Mouse (Mus musculus) embryonic facial prominence, embryonic 12.5 days (tissue): ENCODE data around the gene Gbp4. TPM values are rescaled to one million over a fixed set of nuclear protein-coding genes. Genes with fewer than 3 reads are reported as not detected.
"Not testable (repeated sequence)": the region's sequence is repeated elsewhere in the genome, so short reads cannot be mapped to it uniquely, and the experiment has no call there.

ENCODE experiments used
- ATAC-seq: fragments of 200-750 bp; cut with Nextera tagmentation; 2 replicates; pipeline ENCODE4 v1.8.0; 2017; ENCODE audit not compliant: insufficient number of reproducible peaks, insufficient read depth, low FRiP score, low TSS enrichment
- H3K27ac ChIP-seq: fragments of 300-500 bp; sonication (generic); 2 replicates; pipeline ENCODE4 v1.5.1; 2016; ENCODE audit warnings: mild to moderate bottlenecking
- H3K27me3 ChIP-seq: fragments of 300-500 bp; sonication (generic); 2 replicates; pipeline ENCODE4 v1.6.1; 2016; ENCODE audit warnings: mild to moderate bottlenecking, moderate library complexity
- H3K36me3 ChIP-seq: fragments of 300-500 bp; sonication (generic); 2 replicates; pipeline ENCODE4 v1.6.1; 2016; ENCODE audit warnings: mild to moderate bottlenecking
- H3K4me1 ChIP-seq: fragments of 300-500 bp; sonication (generic); 2 replicates; pipeline ENCODE4 v1.6.1; 2016
- H3K4me2 ChIP-seq: fragments of 300-500 bp; sonication (generic); replicated peaks from 2 replicates; pipeline ENCODE4 v1.6.1; 2016; ENCODE audit warnings: mild to moderate bottlenecking, moderate library complexity
- H3K4me3 ChIP-seq: fragments of 300-500 bp; sonication (generic); 2 replicates; pipeline ENCODE4 v1.5.1; 2016; ENCODE audit warnings: mild to moderate bottlenecking
- H3K9ac ChIP-seq: fragments of 300-500 bp; sonication (generic); 2 replicates; pipeline ENCODE4 v1.6.1; 2016; ENCODE audit warnings: mild to moderate bottlenecking, moderate library complexity
- H3K9me3 ChIP-seq: fragments of 300-500 bp; sonication (generic); 2 replicates; pipeline ENCODE4 v1.6.1; 2016; ENCODE audit warnings: mild to moderate bottlenecking, moderate library complexity
- WGBS: fragments of 180-500 bp; shearing (Covaris S2); methylation state at CpG from one replicate; pipeline ENCODE4 v1.1.7; 2016; 5-methylcytosine and 5-hydroxymethylcytosine counted together
- polyA plus RNA-seq: library from polyadenylated mRNA; unstranded; fragments of >200 nt; fragmentation: Nextera tagmentation; extraction: Ambion mirVana; gene quantifications from 2 replicates; pipeline ENCODE4 v1.2.1, GENCODE M21; 2016

The Gbp4 gene
- 0.19 and 0.33 TPM in 2 replicates for polyA plus RNA-seq

DNA sequence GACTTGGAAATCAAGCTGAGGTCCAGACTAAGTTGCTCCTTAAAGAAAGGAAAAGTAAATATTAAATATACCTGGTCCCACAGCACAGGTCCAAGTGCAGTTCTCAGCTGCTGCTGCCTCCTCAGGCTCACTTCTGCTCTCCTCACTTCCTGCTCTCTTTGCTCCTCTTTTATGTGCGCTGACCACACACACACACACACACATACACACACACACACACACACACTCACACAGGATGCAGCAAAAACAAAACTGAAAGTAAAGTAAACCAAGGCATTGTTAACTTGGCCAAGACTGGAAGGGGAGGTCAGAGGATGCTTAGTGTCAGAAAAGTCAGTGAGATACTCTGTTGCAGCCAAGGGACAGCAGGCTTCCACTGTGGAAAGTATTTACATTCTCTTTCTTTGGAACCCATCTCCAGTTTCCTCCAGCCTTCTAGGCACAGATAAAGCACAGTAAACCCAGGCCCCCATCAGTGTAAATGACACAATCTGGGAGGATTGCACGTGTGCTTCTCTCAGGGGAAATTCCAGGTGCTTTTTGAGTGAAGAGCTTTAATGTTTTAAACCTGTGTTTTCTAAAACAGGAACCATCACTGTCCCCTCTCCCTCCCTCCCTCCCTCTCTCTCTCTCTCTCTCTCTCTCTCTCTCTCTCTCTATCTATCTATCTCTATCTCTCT lies at the start of gene Gbp4, which contains the start of the genes Gbp9 and Gbp8:
Gene Gbp4 (minus strand): TSS at position 178 of the 680 bp plus-strand sequence.
Gene Gbp9 (minus strand): TSS at position 131 of the 680 bp plus-strand sequence.
Gene Gbp8 (minus strand): TSS at position 132 of the 680 bp plus-strand sequence.
- not testable (repeated sequence) for H3K4me1 ChIP-seq, H3K9ac ChIP-seq, H3K27ac ChIP-seq, H3K27me3 ChIP-seq, H3K9me3 ChIP-seq, H3K4me3 ChIP-seq, ATAC-seq, H3K36me3 ChIP-seq, H3K4me2 ChIP-seq
- 15% methylated on average over 2 of the region's 2 CpGs for WGBS

GRCm38 (mm10) chr5:105181446-105181845 lies 42.1 kb upstream of the Gbp4 start:
- H3K4me2 ChIP-seq = no peak overlapping the region
- no peaks in the 10 kb centered on the region for H3K4me1 ChIP-seq
- ATAC-seq = no peak
- no peak overlapping the region for H3K27ac ChIP-seq
- H3K36me3 ChIP-seq = no peaks in the 10 kb centered on the region
- no peak overlapping the region for H3K9ac ChIP-seq
- no peak overlapping the region for H3K4me3 ChIP-seq
- H3K27me3 ChIP-seq = no peaks in the 10 kb centered on the region
- no peaks in the 10 kb centered on the region for H3K9me3 ChIP-seq

GRCm38 (mm10) chr5:105156582-105156981 lies 17.2 kb upstream of the Gbp4 start:
- Histone ChIP-seq H3K27me3 (no peaks in the 10 kb centered on the region), H3K27ac (no peak overlapping the region), H3K9ac (no peak overlapping the region), H3K4me2 (no peak overlapping the region), H3K36me3 (no peaks in the 10 kb centered on the region), H3K4me1 (no peaks in the 10 kb centered on the region), H3K4me3 (no peak overlapping the region), H3K9me3 (no peaks in the 10 kb centered on the region)
- no peak for ATAC-seq
- WGBS = 86% methylated on average over 5 of the region's 5 CpGs

DNA sequence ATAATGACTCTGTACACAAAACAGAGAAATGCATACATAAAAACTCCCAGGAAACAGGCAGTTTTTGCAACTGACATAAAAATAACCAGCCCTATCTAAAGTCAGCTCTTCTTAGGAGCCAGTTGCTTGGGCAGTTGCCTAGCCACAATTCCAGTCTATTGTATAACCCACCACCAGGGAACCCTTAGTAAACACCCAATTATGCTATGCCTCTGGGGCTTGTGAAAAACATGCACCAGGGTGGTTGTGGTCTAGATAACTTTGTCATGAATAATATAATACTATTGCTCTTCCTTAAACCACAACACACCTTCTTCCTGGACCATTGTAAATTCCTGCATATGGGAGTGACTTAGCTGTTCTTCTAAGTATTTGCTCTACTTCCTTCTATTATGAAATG lies 14.7 kb upstream of the Gbp4 start:
- Histone ChIP-seq H3K4me2 (no peak overlapping the region), H3K9me3 (no peaks in the 10 kb centered on the region), H3K27ac (no peak overlapping the region), H3K36me3 (no peaks in the 10 kb centered on the region), H3K4me3 (no peak overlapping the region), H3K9ac (no peak overlapping the region), H3K27me3 (no peaks in the 10 kb centered on the region), H3K4me1 (no peaks in the 10 kb centered on the region)
- ATAC-seq = no peak

- not testable (repeated sequence) for H3K4me3 ChIP-seq, H3K4me1 ChIP-seq, ATAC-seq, H3K9me3 ChIP-seq, H3K27ac ChIP-seq, H3K4me2 ChIP-seq, H3K27me3 ChIP-seq, H3K9ac ChIP-seq, H3K36me3 ChIP-seq
- 72% methylated on average over 2 of the region's 2 CpGs for WGBS
These were observed 8.7 kb upstream of the Gbp4 start for GRCm38 (mm10) chr5:105148062-105148461.

DNA sequence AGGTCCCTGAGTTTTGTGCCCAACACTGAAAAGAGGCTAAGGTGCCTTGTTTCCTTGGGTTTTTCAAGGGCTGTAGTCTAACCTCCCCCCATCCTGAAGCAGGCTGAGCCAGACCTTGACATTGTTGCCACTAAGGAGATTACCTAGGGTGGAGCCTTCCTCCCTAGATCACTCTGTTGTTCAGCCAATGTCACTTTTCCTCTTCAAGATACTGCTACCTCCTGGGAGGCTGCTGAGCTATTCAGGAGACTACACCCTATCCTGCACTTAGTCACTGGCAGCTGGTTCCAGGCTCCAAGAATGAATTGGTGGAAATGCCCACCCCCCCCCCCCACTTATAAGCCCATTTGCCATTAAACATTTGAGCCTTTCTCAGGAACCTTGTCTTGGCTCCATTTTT lies 7.1 kb upstream of the Gbp4 start:
- Histone ChIP-seq H3K36me3 (no peaks in the 10 kb centered on the region), H3K27ac (no peak overlapping the region), H3K4me3 (no peak overlapping the region), H3K9me3 (no peaks in the 10 kb centered on the region), H3K27me3 (no peaks in the 10 kb centered on the region), H3K4me1 (no peaks in the 10 kb centered on the region), H3K4me2 (no peak overlapping the region), H3K9ac (no peak overlapping the region)
- no peak for ATAC-seq

DNA sequence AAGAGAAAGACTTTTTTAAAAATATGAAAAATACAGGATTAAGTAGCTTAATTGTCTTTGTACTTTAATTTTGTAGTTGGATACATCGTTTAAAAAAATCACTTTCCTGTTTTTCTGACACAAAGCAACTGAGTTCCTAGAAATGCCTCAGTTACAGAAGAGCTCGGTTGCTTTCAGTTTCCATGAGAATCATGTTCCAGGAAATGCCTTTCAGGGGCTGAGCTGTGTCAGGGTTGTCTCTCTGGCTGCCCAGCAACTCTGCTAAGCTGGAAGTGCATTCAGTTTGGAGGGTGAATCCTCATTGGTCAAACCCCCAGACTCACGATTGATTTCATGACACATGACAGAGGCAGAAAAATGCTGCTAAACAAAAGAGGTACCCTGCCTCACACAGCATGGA lies 6.3 kb upstream of the Gbp4 start:
- H3K36me3 ChIP-seq, H3K27ac ChIP-seq, H3K9ac ChIP-seq, H3K27me3 ChIP-seq, H3K4me2 ChIP-seq, H3K9me3 ChIP-seq, H3K4me1 ChIP-seq, ATAC-seq, H3K4me3 ChIP-seq: not testable (repeated sequence)
- 48% methylated on average over 3 of the region's 3 CpGs for WGBS

GRCm38 (mm10) chr5:105140089-105140810 lies 864 bp upstream of the Gbp4 start:
- H3K9ac ChIP-seq, H3K9me3 ChIP-seq, ATAC-seq, H3K27me3 ChIP-seq, H3K4me1 ChIP-seq, H3K27ac ChIP-seq, H3K36me3 ChIP-seq, H3K4me3 ChIP-seq, H3K4me2 ChIP-seq: not testable (repeated sequence)
- 65% methylated on average over 2 of the region's 2 CpGs for WGBS

GRCm38 (mm10) chr5:105138906-105139305 lies 480 bp downstream of the Gbp4 start:
- Histone ChIP-seq H3K4me3 (no peak overlapping the region), H3K27me3 (no peaks in the 10 kb centered on the region), H3K27ac (no peak overlapping the region), H3K4me1 (no peaks in the 10 kb centered on the region), H3K4me2 (no peak overlapping the region), H3K36me3 (no peaks in the 10 kb centered on the region), H3K9ac (no peak overlapping the region), H3K9me3 (no peaks in the 10 kb centered on the region)
- ATAC-seq = no peak
- 74% methylated on average over 1 of the region's 1 CpGs for whole genome bisulfite sequencing

DNA sequence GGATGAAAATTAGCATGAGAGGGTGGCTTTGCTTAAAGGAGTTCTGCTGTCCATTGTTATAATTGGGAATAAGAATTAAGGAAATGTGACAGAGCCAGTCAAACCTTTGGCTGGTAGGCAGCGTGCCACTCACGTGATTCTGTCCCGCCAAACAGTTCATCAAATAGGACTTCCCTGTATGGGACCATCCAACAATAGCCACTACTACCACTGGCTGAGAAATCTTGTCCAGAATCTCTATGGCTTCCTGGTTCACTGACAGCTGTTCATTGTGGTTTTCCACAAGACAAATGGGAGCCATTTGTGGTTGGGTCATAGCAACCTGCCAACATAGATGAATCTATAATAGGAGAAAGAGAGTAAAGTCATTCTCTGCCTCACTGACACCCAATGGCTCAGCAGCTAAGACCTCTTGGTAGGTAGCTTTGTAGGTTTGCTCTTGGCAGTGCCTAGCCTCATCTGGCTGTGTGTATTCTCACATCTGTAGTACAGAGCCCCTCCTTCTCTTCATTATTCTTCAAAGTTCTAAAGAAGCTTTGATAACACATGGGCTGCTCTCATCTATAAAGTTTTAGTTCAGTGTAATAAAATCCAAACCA lies 2.6 kb downstream of the Gbp4 start:
- H3K9me3 ChIP-seq, H3K27me3 ChIP-seq, H3K4me3 ChIP-seq, H3K27ac ChIP-seq, H3K9ac ChIP-seq, H3K4me1 ChIP-seq, H3K36me3 ChIP-seq, H3K4me2 ChIP-seq, ATAC-seq: not testable (repeated sequence)
- 89% methylated on average over 3 of the region's 3 CpGs for WGBS

- not testable (repeated sequence) for H3K27ac ChIP-seq, H3K9me3 ChIP-seq, H3K27me3 ChIP-seq, ATAC-seq, H3K4me1 ChIP-seq, H3K9ac ChIP-seq, H3K36me3 ChIP-seq, H3K4me3 ChIP-seq, H3K4me2 ChIP-seq
- 81% methylated on average over 6 of the region's 6 CpGs for WGBS
These were observed 17.7 kb downstream of the Gbp4 start for GRCm38 (mm10) chr5:105121731-105122130.

DNA sequence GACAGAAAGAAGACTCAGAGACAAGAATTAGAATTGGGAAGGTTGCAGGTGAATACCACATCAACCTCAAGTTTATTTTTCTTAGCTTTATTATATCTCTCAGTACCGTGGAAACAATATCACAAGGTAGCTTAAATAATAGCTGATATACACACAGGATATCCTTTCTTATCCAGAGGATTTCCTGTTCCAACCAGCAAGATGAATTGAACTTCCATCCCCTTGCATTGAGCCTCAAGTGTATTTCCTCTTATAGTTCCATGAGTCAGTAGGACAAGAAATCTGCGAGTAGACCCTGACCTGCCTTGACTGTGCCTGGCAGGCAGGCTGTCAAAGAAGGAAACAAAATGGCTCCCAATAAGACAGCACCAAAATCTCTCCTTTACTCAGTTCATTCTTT lies 23.6 kb downstream of the Gbp4 start:
- WGBS = 81% methylated on average over 2 of the region's 2 CpGs
- no peak overlapping the region for H3K27ac ChIP-seq
- H3K9ac ChIP-seq = no peak overlapping the region
- H3K27me3 ChIP-seq = no peaks in the 10 kb centered on the region
- H3K9me3 ChIP-seq = no peaks in the 10 kb centered on the region
- H3K4me3 ChIP-seq = no peak overlapping the region
- H3K4me1 ChIP-seq = no peaks in the 10 kb centered on the region
- no peak overlapping the region for H3K4me2 ChIP-seq
- no peaks in the 10 kb centered on the region for H3K36me3 ChIP-seq
- no peak for ATAC-seq
